Mouse (Mus musculus) G1E (cell line): ENCODE measurements around the gene Siglec1. TPM values are rescaled to one million over a fixed set of nuclear protein-coding genes. Genes with fewer than 3 reads are reported as not detected.

Experiments
- ATAC-seq: 2 replicates; pipeline ENCODE4 v1.8.0; 2016; ENCODE audit warnings: mild to moderate bottlenecking; ENCODE audit not compliant: insufficient number of reproducible peaks, poor library complexity, low FRiP score, severe bottlenecking; ENCODE audit errors: extremely low read depth
- DNase-seq: peaks from one replicate; pipeline ENCODE4 v3.0.0; 2012; ENCODE audit warnings: low spot score
- H3K27me3 ChIP-seq: 2 replicates; pipeline ENCODE4 v1.6.1; 2012; ENCODE audit warnings: mild to moderate bottlenecking, low read length, inconsistent platforms; ENCODE audit not compliant: insufficient read depth
- H3K36me3 ChIP-seq: replicated peaks from 2 replicates; pipeline ENCODE3; 2012; ENCODE audit warnings: mild to moderate bottlenecking, inconsistent platforms
- H3K4me1 ChIP-seq: 2 replicates; pipeline ENCODE4 v1.6.1; 2012; ENCODE audit warnings: low read depth, low read length, inconsistent platforms, mixed read lengths; ENCODE audit not compliant: insufficient read depth
- H3K4me3 ChIP-seq: 2 replicates; pipeline ENCODE4 v1.5.1; 2012; ENCODE audit warnings: low read depth, mild to moderate bottlenecking, inconsistent platforms, low read length, moderate library complexity, mixed read lengths
- H3K9me3 ChIP-seq: replicated peaks from 2 replicates; pipeline ENCODE4 v1.6.1; 2012; ENCODE audit warnings: inconsistent platforms
- CTCF ChIP-seq: IDR thresholded peaks from 2 replicates; pipeline ENCODE4 v1.5.1; 2012; ENCODE audit warnings: low read depth, low read length, inconsistent platforms, mixed read lengths
- GATA1 ChIP-seq: IDR thresholded peaks from 2 replicates; pipeline ENCODE4 v1.6.1; 2012; ENCODE audit warnings: borderline replicate concordance, low read length, inconsistent platforms, mixed read lengths
- GATA2 ChIP-seq: IDR thresholded peaks from 2 replicates; pipeline ENCODE4 v1.6.1; 2012; ENCODE audit warnings: low read depth, low read length, inconsistent platforms, borderline replicate concordance
- POLR2AphosphoS5 ChIP-seq: IDR thresholded peaks from 2 replicates; pipeline ENCODE4 v1.6.1; 2012; ENCODE audit warnings: low read depth, low read length, inconsistent platforms; ENCODE audit not compliant: insufficient replicate concordance
- TAL1 ChIP-seq: conservative IDR thresholded peaks from 2 replicates; pipeline ENCODE4 v1.6.1; 2012; ENCODE audit warnings: low read depth, low read length, inconsistent platforms, mixed read lengths
- polyA plus RNA-seq: library from polyadenylated mRNA; stranded (reverse); fragments of >175 nt; gene quantifications from 2 replicates; pipeline ENCODE4 v1.2.3, GENCODE M21; 2012
- total RNA-seq, 2 experiments: library from RNA; stranded (forward) in 1 of 2; stranded (reverse) in 1 of 2; fragments of 200-1000 nt in 1 of 2; fragments of >200 nt in 1 of 2; fragmentation: Nextera tagmentation in 1 of 2; gene quantifications; 2 replicates each; pipeline ENCODE4 v1.2.3; 2014 to 2017

Siglec1 gene
- total and polyA plus RNA-seq, 3 experiments: 0.16 TPM; not detected in 2

DNA sequence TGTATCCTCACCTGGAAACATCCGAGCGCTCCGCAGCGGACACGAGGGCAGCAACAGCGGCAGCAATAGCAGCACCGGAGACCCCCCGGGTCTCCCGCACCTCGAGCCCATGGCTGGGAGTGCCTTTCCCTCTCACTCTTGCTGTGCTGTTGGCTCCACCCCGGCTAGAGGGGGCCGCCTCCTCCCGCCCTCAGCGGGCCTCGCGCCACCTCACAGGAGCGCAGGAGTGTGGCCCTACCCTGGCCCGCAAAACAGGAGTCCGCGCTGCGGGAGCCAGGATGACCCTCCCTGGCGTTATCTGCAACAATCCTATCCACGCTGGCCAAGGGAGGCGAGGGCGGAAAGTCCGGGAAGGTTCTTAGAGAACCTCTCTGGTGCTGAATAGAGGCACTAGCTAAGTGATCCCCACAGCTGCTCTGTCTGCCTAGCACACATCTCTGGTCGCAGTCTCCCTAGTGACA lies 23.1 kb downstream of the Siglec1 start, which contains the start of gene Adam33:
TSS of gene Adam33 (minus strand) at position 411 of the 461 bp plus-strand sequence.
- no peak within 1 kb of the TSS for H3K4me3 ChIP-seq
- H3K27me3 ChIP-seq: peaks cover 48% of the 10 kb centered on the region
- TF ChIP-seq POLR2AphosphoS5 (no peak), GATA2 (no peak), TAL1 (no peak), CTCF (no peak), GATA1 (no peak)
- H3K9me3 ChIP-seq: no peaks in the 10 kb centered on the region
- ATAC-seq (no peak), DNase-seq (no peak)
- H3K4me1 ChIP-seq: peaks cover 3% of the 10 kb centered on the region; the same call in 1 of the 2 replicates
- no peaks in the 10 kb centered on the region for H3K36me3 ChIP-seq

GRCm38 (mm10) chr2:131061607-131062006 lies 25.0 kb downstream of the Siglec1 start:
- TF ChIP-seq GATA1 (no peak), TAL1 (no peak), CTCF (no peak), POLR2AphosphoS5 (no peak), GATA2 (no peak)
- H3K4me1 ChIP-seq: peaks cover 3% of the 10 kb centered on the region
- DNase-seq (no peak), ATAC-seq (no peak)
- peaks cover 58% of the 10 kb centered on the region for H3K27me3 ChIP-seq
- H3K36me3 ChIP-seq: no peaks in the 10 kb centered on the region
- no peak overlapping the region for H3K4me3 ChIP-seq
- H3K9me3 ChIP-seq: no peaks in the 10 kb centered on the region

GRCm38 (mm10) chr2:131060784-131061183 lies 25.8 kb downstream of the Siglec1 start:
- Histone ChIP-seq H3K4me3 (no peak overlapping the region), H3K36me3 (no peaks in the 10 kb centered on the region), H3K9me3 (no peaks in the 10 kb centered on the region), H3K4me1 (peaks cover 5% of the 10 kb centered on the region), H3K27me3 (peaks cover 55% of the 10 kb centered on the region)
- DNase-seq: no peak
- no peak for ATAC-seq
- no peak for TF ChIP-seq POLR2AphosphoS5
- TF ChIP-seq GATA2: no peak
- TF ChIP-seq CTCF: no peak
- TF ChIP-seq TAL1: no peak
- no peak for TF ChIP-seq GATA1

DNA sequence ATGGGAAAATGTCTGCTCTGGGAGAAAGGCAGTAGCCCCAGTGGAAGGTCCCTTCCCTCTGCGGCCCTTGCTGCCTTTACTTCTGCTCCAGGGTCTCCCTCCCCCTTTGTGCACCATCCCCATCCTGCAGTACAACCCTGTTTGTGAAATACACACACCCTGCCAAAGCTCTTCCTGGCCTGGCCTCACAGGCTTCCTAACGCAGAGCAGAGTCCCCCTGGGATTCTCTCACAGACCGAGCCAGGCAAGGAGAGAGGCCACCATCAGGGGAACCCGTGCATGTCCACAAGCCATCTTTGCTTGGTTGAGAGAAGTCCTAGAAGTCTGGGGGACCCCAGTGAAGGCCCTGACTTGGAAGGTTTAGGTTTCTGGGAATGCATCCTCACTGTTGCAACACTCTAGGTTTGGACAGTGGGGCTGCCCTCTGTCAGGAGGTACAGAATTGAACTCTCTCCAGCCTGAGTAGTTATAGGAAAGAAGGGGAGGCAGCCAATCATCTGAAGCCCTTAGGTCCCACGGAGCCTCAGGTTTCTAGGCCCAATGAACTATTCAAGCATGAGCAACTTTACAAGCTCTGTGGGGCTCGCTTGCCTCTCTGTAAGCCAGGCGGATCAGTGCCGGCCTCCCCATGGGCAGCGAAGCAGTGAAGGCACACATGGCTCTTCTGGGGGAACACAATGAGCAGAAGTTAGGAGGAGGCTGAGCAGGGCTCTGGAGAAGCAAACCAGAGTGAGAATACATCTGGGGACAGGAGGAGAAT lies 26.6 kb downstream of the Siglec1 start:
- ATAC-seq (no peak), DNase-seq (no peak)
- no peak for TF ChIP-seq CTCF
- no peak for TF ChIP-seq GATA1
- no peak for TF ChIP-seq POLR2AphosphoS5
- no peak for TF ChIP-seq GATA2
- no peak for TF ChIP-seq TAL1
- H3K36me3 ChIP-seq: no peaks in the 10 kb centered on the region
- H3K27me3 ChIP-seq: peaks cover 60% of the 10 kb centered on the region
- no peaks in the 10 kb centered on the region for H3K9me3 ChIP-seq
- no peak overlapping the region for H3K4me3 ChIP-seq
- H3K4me1 ChIP-seq: peaks cover 5% of the 10 kb centered on the region

DNA sequence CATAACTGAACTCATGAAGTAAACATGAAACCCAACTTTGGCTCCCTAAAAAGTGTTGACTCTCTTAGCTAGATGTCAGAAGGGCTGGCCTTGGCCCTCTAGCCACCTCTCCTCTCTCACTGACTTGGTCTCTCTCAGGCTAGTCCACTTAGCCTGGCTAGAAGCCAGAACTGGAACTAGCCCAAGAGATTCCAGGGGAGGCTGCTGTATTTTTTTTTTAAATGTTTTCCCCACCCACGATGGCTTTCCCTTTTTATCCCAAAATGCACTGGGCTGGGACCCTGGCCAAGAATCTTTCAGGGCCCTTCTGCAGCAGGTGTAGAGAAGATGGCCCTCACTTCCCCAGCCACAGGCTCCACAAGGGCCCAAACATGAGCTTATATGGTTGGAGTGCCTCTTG lies 27.2 kb downstream of the Siglec1 start:
- H3K9me3 ChIP-seq: no peaks in the 10 kb centered on the region
- no peak for ATAC-seq
- no peaks in the 10 kb centered on the region for H3K36me3 ChIP-seq
- H3K27me3 ChIP-seq: peaks cover 64% of the 10 kb centered on the region
- no peak for DNase-seq
- no peak overlapping the region for H3K4me3 ChIP-seq
- TF ChIP-seq POLR2AphosphoS5 (no peak), TAL1 (no peak), GATA2 (no peak), CTCF (no peak), GATA1 (no peak)
- peaks cover 5% of the 10 kb centered on the region for H3K4me1 ChIP-seq

DNA sequence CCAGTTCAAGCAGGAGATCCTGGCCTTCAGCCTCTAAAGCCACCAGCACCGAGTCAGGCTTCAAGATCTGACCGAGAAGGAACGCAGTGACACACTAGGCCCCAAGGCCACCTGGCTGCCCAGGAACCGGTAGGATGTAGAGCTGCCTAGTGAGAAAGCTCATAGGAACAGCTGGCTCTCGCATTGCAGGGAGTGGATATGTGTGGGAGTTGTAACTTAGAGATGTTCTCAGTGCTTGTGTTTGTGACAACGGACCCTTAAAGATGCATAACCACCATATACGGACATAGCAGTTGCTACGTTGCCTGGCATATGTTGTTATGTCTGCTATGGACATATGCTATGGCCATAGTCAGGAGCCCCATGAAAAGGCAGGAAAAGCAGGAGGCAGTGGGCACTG lies 27.9 kb downstream of the Siglec1 start:
- no peak for TF ChIP-seq TAL1
- TF ChIP-seq GATA1: no peak
- no peak for TF ChIP-seq GATA2
- no peak for TF ChIP-seq POLR2AphosphoS5
- TF ChIP-seq CTCF: no peak
- no peaks in the 10 kb centered on the region for H3K9me3 ChIP-seq
- no peaks in the 10 kb centered on the region for H3K36me3 ChIP-seq
- DNase-seq (no peak), ATAC-seq (no peak)
- peaks cover 69% of the 10 kb centered on the region for H3K27me3 ChIP-seq
- H3K4me3 ChIP-seq: no peak overlapping the region
- peaks cover 5% of the 10 kb centered on the region for H3K4me1 ChIP-seq
